Mouse (Mus musculus): Measurements from ENCODE around the gene Dgki. TPM values are rescaled to one million over a fixed set of nuclear protein-coding genes. Genes with fewer than 3 reads are reported as not detected.

The Dgki gene
- polyA plus RNA-seq, 1 experiment from 2014 or later, result 0.60 TPM

GRCm38 (mm10) chr6:36978176-36978575 lies 321.8 kb downstream of the Dgki start:
- ATAC-seq (ENCODE audit: borderline replicate concordance, extremely low read depth, low FRiP score, low TSS enrichment), result no peak
- no peak overlapping the region for H3K4me3 ChIP-seq
- H3K4me1 ChIP-seq, result no peaks in the 10 kb centered on the region
- H3K36me3 ChIP-seq, result no peaks in the 10 kb centered on the region
- H3K9me3 ChIP-seq, result no peaks in the 10 kb centered on the region
- H3K4me2 ChIP-seq, result no peak overlapping the region
- WGBS, result 84% methylated on average over 1 of the region's 1 CpGs
- no peak overlapping the region for H3K9ac ChIP-seq
- no peaks in the 10 kb centered on the region for H3K27me3 ChIP-seq
- no peak overlapping the region for H3K27ac ChIP-seq

- WGBS, result 49% methylated on average over 9 of the region's 9 CpGs
- ATAC-seq (ENCODE audit: borderline replicate concordance, extremely low read depth, low FRiP score, low TSS enrichment), result no peak
Observed at GRCm38 (mm10) chr6:36973096-36973495, 326.9 kb downstream of the Dgki start.

GRCm38 (mm10) chr6:36972494-36972893 lies 327.5 kb downstream of the Dgki start:
- no peak for ATAC-seq (ENCODE audit: borderline replicate concordance, extremely low read depth, low FRiP score, low TSS enrichment)
- no peak overlapping the region for H3K27ac ChIP-seq
- 27% methylated on average over 1 of the region's 1 CpGs for WGBS

More at GRCm38 (mm10) chr6:36973096-36973495, 326.9 kb downstream of the Dgki start:
- Histone ChIP-seq H3K4me1 (no peaks in the 10 kb centered on the region), H3K9ac (no peak overlapping the region), H3K9me3 (no peaks in the 10 kb centered on the region), H3K36me3 (no peaks in the 10 kb centered on the region), H3K27ac (no peak overlapping the region), H3K4me2 (no peak overlapping the region), H3K4me3 (no peak overlapping the region), H3K27me3 (no peaks in the 10 kb centered on the region)

GRCm38 (mm10) chr6:36969249-36969885 lies 330.6 kb downstream of the Dgki start:
- H3K27me3 ChIP-seq, result no peaks in the 10 kb centered on the region

More at GRCm38 (mm10) chr6:36972494-36972893, 327.5 kb downstream of the Dgki start:
- Histone ChIP-seq H3K36me3 (no peaks in the 10 kb centered on the region), H3K4me2 (no peak overlapping the region), H3K9ac (no peak overlapping the region), H3K27me3 (no peaks in the 10 kb centered on the region), H3K4me1 (no peaks in the 10 kb centered on the region), H3K9me3 (no peaks in the 10 kb centered on the region), H3K4me3 (no peak overlapping the region)

GRCm38 (mm10) chr6:36960658-36961057 lies 339.3 kb downstream of the Dgki start:
- no peaks in the 10 kb centered on the region for H3K9me3 ChIP-seq
- no peak overlapping the region for H3K27ac ChIP-seq
- H3K4me1 ChIP-seq, result no peaks in the 10 kb centered on the region
- H3K9ac ChIP-seq, result no peak overlapping the region
- no peak overlapping the region for H3K4me2 ChIP-seq
- 80% methylated on average over 4 of the region's 4 CpGs for WGBS
- no peaks in the 10 kb centered on the region for H3K27me3 ChIP-seq
- no peak for ATAC-seq (ENCODE audit: borderline replicate concordance, extremely low read depth, low FRiP score, low TSS enrichment)
- H3K36me3 ChIP-seq, result no peaks in the 10 kb centered on the region
- no peak overlapping the region for H3K4me3 ChIP-seq

More at GRCm38 (mm10) chr6:36969249-36969885, 330.6 kb downstream of the Dgki start:
- Histone ChIP-seq H3K27ac (no peak overlapping the region), H3K36me3 (no peaks in the 10 kb centered on the region), H3K4me2 (no peak overlapping the region), H3K9ac (no peak overlapping the region), H3K9me3 (no peaks in the 10 kb centered on the region), H3K4me3 (no peak overlapping the region), H3K4me1 (no peaks in the 10 kb centered on the region)
- WGBS, result 79% methylated on average over 5 of the region's 5 CpGs
- no peak for ATAC-seq (ENCODE audit: borderline replicate concordance, extremely low read depth, low FRiP score, low TSS enrichment)

- Histone ChIP-seq H3K4me2 (no peak overlapping the region), H3K9me3 (no peaks in the 10 kb centered on the region), H3K4me1 (no peaks in the 10 kb centered on the region), H3K4me3 (no peak overlapping the region), H3K27me3 (no peaks in the 10 kb centered on the region), H3K36me3 (no peaks in the 10 kb centered on the region), H3K27ac (no peak overlapping the region), H3K9ac (no peak overlapping the region)
- ATAC-seq (ENCODE audit: borderline replicate concordance, extremely low read depth, low FRiP score, low TSS enrichment), result no peak
- WGBS, result 82% methylated on average over 4 of the region's 4 CpGs
Observed at GRCm38 (mm10) chr6:36955293-36955692, 344.7 kb downstream of the Dgki start.

- Histone ChIP-seq H3K36me3 (no peaks in the 10 kb centered on the region), H3K4me1 (no peaks in the 10 kb centered on the region), H3K9me3 (no peaks in the 10 kb centered on the region), H3K4me3 (no peak overlapping the region), H3K4me2 (no peak overlapping the region), H3K27me3 (no peaks in the 10 kb centered on the region), H3K9ac (no peak overlapping the region), H3K27ac (no peak overlapping the region)
- WGBS, result 50% methylated on average over 3 of the region's 3 CpGs
- ATAC-seq (ENCODE audit: borderline replicate concordance, extremely low read depth, low FRiP score, low TSS enrichment), result no peak
Observed at GRCm38 (mm10) chr6:36950648-36951047, 349.3 kb downstream of the Dgki start.

GRCm38 (mm10) chr6:36947861-36948260 lies 352.1 kb downstream of the Dgki start:
- Histone ChIP-seq H3K9me3 (no peaks in the 10 kb centered on the region), H3K9ac (no peak overlapping the region), H3K36me3 (no peaks in the 10 kb centered on the region), H3K27me3 (no peaks in the 10 kb centered on the region), H3K4me2 (no peak overlapping the region), H3K27ac (no peak overlapping the region), H3K4me3 (no peak overlapping the region), H3K4me1 (no peaks in the 10 kb centered on the region)
- ATAC-seq (ENCODE audit: borderline replicate concordance, extremely low read depth, low FRiP score, low TSS enrichment), result no peak
- 83% methylated on average over 5 of the region's 5 CpGs for WGBS

GRCm38 (mm10) chr6:36937527-36937926 lies 362.5 kb downstream of the Dgki start:
- no peak overlapping the region for H3K4me2 ChIP-seq
- H3K4me1 ChIP-seq, result no peaks in the 10 kb centered on the region
- WGBS, result 40% methylated on average over 2 of the region's 2 CpGs
- no peaks in the 10 kb centered on the region for H3K27me3 ChIP-seq
- no peaks in the 10 kb centered on the region for H3K36me3 ChIP-seq
- no peak overlapping the region for H3K9ac ChIP-seq
- no peaks in the 10 kb centered on the region for H3K9me3 ChIP-seq
- no peak for ATAC-seq (ENCODE audit: borderline replicate concordance, extremely low read depth, low FRiP score, low TSS enrichment)
- no peak overlapping the region for H3K27ac ChIP-seq
- H3K4me3 ChIP-seq, result no peak overlapping the region

GRCm38 (mm10) chr6:36936816-36937215 lies 363.2 kb downstream of the Dgki start:
- no peaks in the 10 kb centered on the region for H3K4me1 ChIP-seq
- H3K4me3 ChIP-seq, result no peak overlapping the region
- H3K9me3 ChIP-seq, result no peaks in the 10 kb centered on the region
- 90% methylated on average over 4 of the region's 4 CpGs for WGBS
- no peaks in the 10 kb centered on the region for H3K27me3 ChIP-seq
- no peak for ATAC-seq (ENCODE audit: borderline replicate concordance, extremely low read depth, low FRiP score, low TSS enrichment)
- H3K36me3 ChIP-seq, result no peaks in the 10 kb centered on the region
- H3K4me2 ChIP-seq, result no peak overlapping the region
- no peak overlapping the region for H3K27ac ChIP-seq
- H3K9ac ChIP-seq, result no peak overlapping the region

- WGBS, result 56% methylated on average over 4 of the region's 4 CpGs
- no peak for ATAC-seq (ENCODE audit: borderline replicate concordance, extremely low read depth, low FRiP score, low TSS enrichment)
Observed at GRCm38 (mm10) chr6:36931473-36931872, 368.5 kb downstream of the Dgki start.

GRCm38 (mm10) chr6:36929781-36930180 lies 370.2 kb downstream of the Dgki start:
- Histone ChIP-seq H3K4me3 (no peak overlapping the region), H3K36me3 (no peaks in the 10 kb centered on the region), H3K27me3 (no peaks in the 10 kb centered on the region), H3K4me1 (no peaks in the 10 kb centered on the region), H3K4me2 (no peak overlapping the region), H3K9me3 (no peaks in the 10 kb centered on the region), H3K27ac (no peak overlapping the region), H3K9ac (no peak overlapping the region)
- no peak for ATAC-seq (ENCODE audit: borderline replicate concordance, extremely low read depth, low FRiP score, low TSS enrichment)
- 87% methylated on average over 2 of the region's 2 CpGs for WGBS

More at GRCm38 (mm10) chr6:36931473-36931872, 368.5 kb downstream of the Dgki start:
- no peak overlapping the region for H3K27ac ChIP-seq
- no peak overlapping the region for H3K9ac ChIP-seq
- H3K9me3 ChIP-seq, result no peaks in the 10 kb centered on the region
- H3K4me3 ChIP-seq, result no peak overlapping the region
- H3K27me3 ChIP-seq, result no peaks in the 10 kb centered on the region
- H3K36me3 ChIP-seq, result no peaks in the 10 kb centered on the region
- no peaks in the 10 kb centered on the region for H3K4me1 ChIP-seq
- no peak overlapping the region for H3K4me2 ChIP-seq

GRCm38 (mm10) chr6:36926455-36926854 lies 373.5 kb downstream of the Dgki start:
- Histone ChIP-seq H3K9me3 (no peaks in the 10 kb centered on the region), H3K36me3 (no peaks in the 10 kb centered on the region), H3K27me3 (no peaks in the 10 kb centered on the region), H3K4me2 (no peak overlapping the region), H3K9ac (no peak overlapping the region), H3K27ac (no peak overlapping the region), H3K4me3 (no peak overlapping the region), H3K4me1 (no peaks in the 10 kb centered on the region)
- ATAC-seq (ENCODE audit: borderline replicate concordance, extremely low read depth, low FRiP score, low TSS enrichment), result no peak
- WGBS, result 55% methylated on average over 4 of the region's 4 CpGs

Data from lung, embryonic 15.5 days (tissue).